Mouse (Mus musculus) stomach, postnatal 0 days (tissue): Measurements from ENCODE around the gene Pick1. TPM values are rescaled to one million over a fixed set of nuclear protein-coding genes. Genes with fewer than 3 reads are reported as not detected.

Experiments used
- ATAC-seq: fragments of 200-750 bp; cut with Nextera tagmentation; 2 replicates; pipeline ENCODE4 v1.8.0; 2017; ENCODE audit not compliant: low FRiP score, low TSS enrichment
- DNase-seq: peaks from one replicate; pipeline ENCODE4 v3.0.0-alpha.2; 2016; ENCODE audit warnings: low spot score
- H3K27ac ChIP-seq: fragments of 300-500 bp; sonication (generic); replicated peaks from 2 replicates; pipeline ENCODE4 v1.5.1; 2014; ENCODE audit warnings: mild to moderate bottlenecking, control low read depth
- H3K27me3 ChIP-seq: fragments of 300-500 bp; sonication (generic); 2 replicates; pipeline ENCODE4 v1.6.1; 2014; ENCODE audit warnings: low read length; ENCODE audit not compliant: control insufficient read depth, insufficient read depth
- H3K36me3 ChIP-seq: fragments of 300-500 bp; sonication (generic); 2 replicates; pipeline ENCODE4 v1.6.1; 2014; ENCODE audit warnings: low read length, mixed read lengths; ENCODE audit not compliant: control insufficient read depth, insufficient read depth
- H3K4me1 ChIP-seq: fragments of 300-500 bp; sonication (generic); replicated peaks from 2 replicates; pipeline ENCODE4 v1.6.1; 2014; ENCODE audit warnings: antibody characterized with exemption; ENCODE audit not compliant: control insufficient read depth, insufficient read depth
- H3K4me2 ChIP-seq: fragments of 300-500 bp; sonication (generic); replicated peaks from 2 replicates; pipeline ENCODE4 v1.6.1; 2014; ENCODE audit warnings: low read depth, mild to moderate bottlenecking, control low read depth, moderate library complexity
- H3K4me3 ChIP-seq: fragments of 300-500 bp; sonication (generic); 2 replicates; pipeline ENCODE4 v1.5.1; 2014; ENCODE audit warnings: low read depth, low read length, control low read depth
- H3K9ac ChIP-seq: fragments of 300-500 bp; sonication (generic); 2 replicates; pipeline ENCODE4 v1.6.1; 2014; ENCODE audit warnings: mild to moderate bottlenecking, low read length, control low read depth, mixed read lengths
- H3K9me3 ChIP-seq: fragments of 300-500 bp; sonication (generic); 2 replicates; pipeline ENCODE4 v1.6.1; 2016; ENCODE audit warnings: low read length; ENCODE audit not compliant: control insufficient read depth
- CTCF ChIP-seq: IDR thresholded peaks from 2 replicates; pipeline ENCODE4 v1.5.1; 2016; ENCODE audit warnings: antibody characterized with exemption, low read depth, mild to moderate bottlenecking, moderate library complexity
- EP300 ChIP-seq: optimal IDR thresholded peaks from 2 replicates; pipeline ENCODE3; 2016; ENCODE audit warnings: antibody characterized with exemption
- WGBS: fragments of 180-500 bp; shearing (Covaris S2); extraction: QIAGEN DNeasy Blood & Tissue Kit; methylation state at CpG from one replicate; pipeline ENCODE4 v1.1.7; 2014; 5-methylcytosine and 5-hydroxymethylcytosine counted together
- polyA plus RNA-seq: library from polyadenylated mRNA; unstranded; fragments of >200 nt; fragmentation: Nextera tagmentation; extraction: Ambion mirVana; gene quantifications from 2 replicates; pipeline ENCODE4 v1.2.1, GENCODE M21; 2015

Pick1 gene
- polyA plus RNA-seq, 1 experiment from 2014 or later = 26.7 TPM

- Histone ChIP-seq H3K9ac (no peak overlapping the region), H3K27ac (no peak overlapping the region), H3K9me3 (no peaks in the 10 kb centered on the region), H3K36me3 (no peaks in the 10 kb centered on the region), H3K27me3 (no peaks in the 10 kb centered on the region), H3K4me2 (no peak overlapping the region), H3K4me3 (no peak overlapping the region), H3K4me1 (peaks cover 4% of the 10 kb centered on the region; the same call in 1 of the 2 replicates)
- DNase-seq (no peak), ATAC-seq (no peak)
- WGBS = 33% methylated on average over 6 of the region's 6 CpGs
- TF ChIP-seq EP300 (no peak), CTCF (peak; percentile 73)
Measured at GRCm38 (mm10) chr15:79280209-79280608, 51.2 kb downstream of the Pick1 start.

GRCm38 (mm10) chr15:79280850-79281249 is 51.9 kb downstream of the Pick1 start:
- WGBS = 55% methylated on average over 5 of the region's 5 CpGs
- TF ChIP-seq EP300 = no peak
- TF ChIP-seq CTCF = peak; percentile 67
- H3K9me3 ChIP-seq = no peaks in the 10 kb centered on the region
- H3K27ac ChIP-seq = peak overlapping the region; percentile 3
- no peaks in the 10 kb centered on the region for H3K36me3 ChIP-seq
- no peak overlapping the region for H3K4me2 ChIP-seq
- no peak overlapping the region for H3K9ac ChIP-seq
- 0 out of 2 replicates have a peak, but pooled peaks have one; percentile 5 for ATAC-seq
- H3K27me3 ChIP-seq = no peaks in the 10 kb centered on the region
- H3K4me3 ChIP-seq = no peak overlapping the region
- H3K4me1 ChIP-seq = peaks cover 4% of the 10 kb centered on the region; the same call in 1 of the 2 replicates
- no peak for DNase-seq

GRCm38 (mm10) chr15:79281389-79281788 is 52.4 kb downstream of the Pick1 start:
- 24% methylated on average over 1 of the region's 1 CpGs for WGBS
- Histone ChIP-seq H3K27ac (peak overlapping the region; percentile 61), H3K36me3 (no peaks in the 10 kb centered on the region; the same call in 1 of the 2 replicates), H3K9ac (no peak overlapping the region), H3K4me1 (peaks cover 4% of the 10 kb centered on the region; the same call in 1 of the 2 replicates), H3K4me2 (no peak overlapping the region), H3K27me3 (no peaks in the 10 kb centered on the region), H3K4me3 (no peak overlapping the region), H3K9me3 (no peaks in the 10 kb centered on the region)
- DNase-seq (peak; percentile 84), ATAC-seq (peak; percentile 87)
- no peak for TF ChIP-seq CTCF
- TF ChIP-seq EP300 = no peak

- peak; percentile 14; the same call in 1 of the 2 replicates for ATAC-seq
- H3K9ac ChIP-seq = no peak overlapping the region
Measured at GRCm38 (mm10) chr15:79282434-79282833, 53.5 kb downstream of the Pick1 start.

DNA sequence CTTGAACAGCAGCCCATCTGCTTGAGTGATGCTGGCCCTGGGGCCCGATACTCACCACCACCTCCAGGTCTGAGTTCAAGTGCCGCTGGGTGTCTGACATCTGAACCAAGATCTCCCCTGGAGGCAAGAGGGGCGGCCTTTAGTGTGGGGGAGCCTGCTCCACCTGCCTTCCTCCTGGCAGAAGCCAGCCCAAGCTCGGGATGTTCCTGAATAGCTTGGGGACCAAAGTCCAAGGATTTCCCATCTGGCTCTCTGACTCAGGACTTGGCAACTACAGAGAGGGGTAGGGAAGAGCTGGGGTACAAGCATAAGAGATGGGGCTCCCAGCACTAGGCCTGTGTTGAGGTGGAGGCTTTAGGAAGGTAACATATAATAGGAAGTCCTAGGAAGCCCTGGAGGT is 54.4 kb downstream of the Pick1 start:
- no peaks in the 10 kb centered on the region for H3K27me3 ChIP-seq
- DNase-seq (peak; percentile 43), ATAC-seq (no peak)
- H3K9me3 ChIP-seq = no peaks in the 10 kb centered on the region
- whole genome bisulfite sequencing = 75% methylated on average over 4 of the region's 4 CpGs
- H3K36me3 ChIP-seq = no peaks in the 10 kb centered on the region; the same call in 1 of the 2 replicates
- H3K4me3 ChIP-seq = no peak overlapping the region
- no peak overlapping the region for H3K4me2 ChIP-seq
- TF ChIP-seq EP300 = no peak
- TF ChIP-seq CTCF = no peak
- no peak overlapping the region for H3K9ac ChIP-seq
- no peak overlapping the region for H3K27ac ChIP-seq
- H3K4me1 ChIP-seq = peaks cover 4% of the 10 kb centered on the region; the same call in 1 of the 2 replicates

More at GRCm38 (mm10) chr15:79282434-79282833, 53.5 kb downstream of the Pick1 start:
- H3K27ac ChIP-seq = peak overlapping the region; percentile 70
- no peaks in the 10 kb centered on the region for H3K9me3 ChIP-seq
- no peak overlapping the region for H3K4me2 ChIP-seq
- DNase-seq = peak; percentile 48
- no peak for TF ChIP-seq EP300
- TF ChIP-seq CTCF = no peak
- 52% methylated on average over 5 of the region's 5 CpGs for WGBS
- H3K27me3 ChIP-seq = no peaks in the 10 kb centered on the region
- peaks cover 4% of the 10 kb centered on the region; the same call in 1 of the 2 replicates for H3K4me1 ChIP-seq
- H3K4me3 ChIP-seq = no peak overlapping the region
- no peaks in the 10 kb centered on the region; the same call in 1 of the 2 replicates for H3K36me3 ChIP-seq

GRCm38 (mm10) chr15:79285399-79285798 is 56.4 kb downstream of the Pick1 start, which contains the start of gene Baiap2l2:
Gene Baiap2l2 (minus strand): TSS chr15:79285537.
- H3K27me3 ChIP-seq = no peaks in the 10 kb centered on the region
- no peak within 1 kb of the TSS for H3K27ac ChIP-seq
- H3K36me3 ChIP-seq = no peaks in the 10 kb centered on the region; the same call in 1 of the 2 replicates
- H3K9me3 ChIP-seq = no peaks in the 10 kb centered on the region
- no peak within 1 kb of the TSS for H3K4me3 ChIP-seq
- DNase-seq (peak; percentile 75), ATAC-seq (peak; percentile 38; the same call in 1 of the 2 replicates)
- WGBS = 58% methylated on average over 10 of the region's 10 CpGs
- H3K4me2 ChIP-seq = no peak within 1 kb of the TSS
- TF ChIP-seq EP300 = no peak
- no peak for TF ChIP-seq CTCF
- H3K9ac ChIP-seq = no peak within 1 kb of the TSS
- peaks cover 4% of the 10 kb centered on the region; the same call in 1 of the 2 replicates for H3K4me1 ChIP-seq
